Mouse (Mus musculus): ENCODE measurements around the gene R3hdm4. TPM values are rescaled to one million over a fixed set of nuclear protein-coding genes. Genes with fewer than 3 reads are reported as not detected.
"Not testable (repeated sequence)": the region's sequence is repeated elsewhere in the genome, so short reads cannot be mapped to it uniquely, and the experiment has no call there.

The R3hdm4 gene
- polyA plus RNA-seq, 1 experiment from 2014 or later: 108 TPM

DNA sequence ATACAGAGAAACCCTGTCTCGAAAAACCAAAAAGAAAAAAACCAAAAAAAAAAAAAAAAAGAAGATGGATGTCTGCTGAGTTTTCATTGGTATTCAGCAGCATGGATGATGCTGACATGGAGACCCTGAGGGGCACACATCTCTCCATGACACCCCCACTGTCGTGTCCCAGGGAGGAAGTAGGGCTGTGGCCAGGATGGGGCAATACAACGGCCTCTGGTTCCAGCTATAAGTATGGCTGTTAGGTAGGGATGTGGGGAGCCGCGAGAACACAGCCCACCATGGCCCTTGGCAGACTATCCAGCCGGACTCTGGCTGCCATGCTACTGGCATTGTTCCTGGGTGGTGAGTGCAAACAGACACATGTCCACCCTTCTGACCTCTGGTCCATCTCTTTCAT lies 35.0 kb downstream of the R3hdm4 start, which contains the start of gene Elane:
TSS of gene Elane (plus strand) at position 194 of the 400 bp plus-strand sequence.
- no peak for ATAC-seq
- WGBS: 81% methylated on average over 6 of the region's 6 CpGs
- no peak within 1 kb of the TSS for H3K27ac ChIP-seq
- peaks cover 18% of the 10 kb centered on the region for H3K4me1 ChIP-seq (replicated peaks)
- no peak within 1 kb of the TSS for H3K4me3 ChIP-seq (replicated peaks)
- no peak within 1 kb of the TSS for H3K4me2 ChIP-seq (replicated peaks)
- H3K27me3 ChIP-seq (replicated peaks): no peaks in the 10 kb centered on the region; the same call in 1 of the 2 replicates
- H3K9me3 ChIP-seq: no peaks in the 10 kb centered on the region
- H3K9ac ChIP-seq: no peak within 1 kb of the TSS
- H3K36me3 ChIP-seq: no peaks in the 10 kb centered on the region

DNA sequence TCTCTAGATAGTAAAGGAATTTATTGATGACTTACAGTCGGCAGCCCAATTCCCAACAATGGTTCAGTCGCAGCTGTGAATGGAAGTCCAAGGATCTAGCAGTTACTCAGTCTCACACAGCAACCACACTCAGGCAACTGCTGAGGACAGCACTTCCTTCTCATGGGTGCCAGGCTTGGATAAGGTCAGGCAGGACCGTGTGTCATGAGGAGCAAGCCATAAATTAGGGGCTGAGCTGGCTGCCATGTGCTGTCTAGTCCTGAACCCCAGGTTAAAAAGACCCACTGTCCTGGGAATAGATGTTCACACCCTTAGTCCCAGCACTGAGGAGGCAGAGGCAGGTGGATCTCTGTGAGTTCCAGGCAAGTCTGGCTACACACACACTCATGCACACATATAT lies 36.1 kb downstream of the R3hdm4 start:
- H3K4me1 ChIP-seq (replicated peaks): peaks cover 26% of the 10 kb centered on the region
- H3K27me3 ChIP-seq (replicated peaks); ATAC-seq; H3K36me3 ChIP-seq; H3K4me2 ChIP-seq (replicated peaks); H3K27ac ChIP-seq; H3K4me3 ChIP-seq (replicated peaks); H3K9ac ChIP-seq; H3K9me3 ChIP-seq: not testable (repeated sequence)
- 61% methylated on average over 3 of the region's 3 CpGs for WGBS

DNA sequence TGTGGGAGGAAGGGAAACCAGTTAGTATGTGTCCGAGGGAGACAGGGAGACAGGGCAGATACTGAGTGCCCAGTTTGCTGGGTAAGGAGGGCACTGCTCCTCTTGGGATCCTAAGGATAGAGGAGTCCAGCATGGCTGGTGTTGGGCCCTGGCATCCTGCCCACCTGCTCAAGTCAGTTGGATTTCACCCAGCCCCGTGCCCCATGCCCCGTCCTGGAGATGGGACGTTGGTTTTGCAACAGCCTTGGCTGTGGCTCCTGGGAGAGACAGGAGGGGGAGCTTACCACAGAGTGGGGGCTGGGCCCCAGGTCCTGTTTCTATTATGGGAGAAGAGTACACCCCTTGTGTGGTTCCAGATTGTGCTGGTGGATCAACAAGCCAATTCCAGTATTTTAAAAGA lies 36.6 kb downstream of the R3hdm4 start:
- H3K9ac ChIP-seq: no peak overlapping the region
- peaks cover 30% of the 10 kb centered on the region for H3K4me1 ChIP-seq (replicated peaks)
- no peak overlapping the region for H3K4me3 ChIP-seq (replicated peaks)
- no peak for ATAC-seq
- no peak overlapping the region for H3K4me2 ChIP-seq (replicated peaks)
- WGBS: 65% methylated on average over 4 of the region's 4 CpGs
- H3K36me3 ChIP-seq: no peaks in the 10 kb centered on the region
- no peaks in the 10 kb centered on the region; the same call in 1 of the 2 replicates for H3K27me3 ChIP-seq (replicated peaks)
- no peaks in the 10 kb centered on the region for H3K9me3 ChIP-seq
- no peak overlapping the region for H3K27ac ChIP-seq

DNA sequence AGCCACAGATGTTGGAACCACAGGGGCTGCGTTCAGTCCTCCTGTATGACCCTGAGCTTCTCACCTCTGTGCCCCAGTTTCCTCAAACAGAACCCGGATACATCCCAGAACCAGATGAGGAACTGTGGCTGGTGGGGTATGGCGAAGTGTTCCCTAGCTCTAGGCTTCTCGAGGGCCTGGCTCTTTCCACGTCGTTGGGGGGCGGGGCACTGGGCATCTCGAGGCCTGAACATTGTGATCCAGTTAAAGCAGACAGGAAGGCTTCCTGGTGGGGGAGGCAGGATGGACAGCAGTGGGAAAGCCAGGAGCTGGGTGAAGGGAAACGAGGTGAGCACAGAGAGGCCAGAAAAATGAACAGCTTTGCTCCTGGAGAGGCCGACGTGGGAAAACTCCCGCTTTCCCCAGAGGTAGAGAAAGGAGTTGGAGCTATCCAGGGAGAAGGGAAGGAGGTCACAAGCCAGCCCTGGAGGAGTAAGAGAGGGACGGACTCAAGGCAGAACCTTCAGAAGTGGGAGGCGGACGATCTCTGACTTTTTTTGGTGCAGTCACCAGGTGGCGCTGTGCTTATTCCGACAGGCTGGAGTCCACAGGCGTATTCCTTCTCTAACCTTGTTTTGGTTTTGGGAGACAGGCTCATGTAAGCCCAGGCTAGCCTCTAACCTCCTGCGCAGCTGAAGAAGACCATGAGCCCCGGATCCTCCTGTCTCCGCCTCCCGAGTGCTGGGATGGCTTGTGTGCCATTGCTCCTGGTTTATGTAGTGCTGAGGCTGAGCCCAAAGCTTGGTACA lies 37.5 kb downstream of the R3hdm4 start:
- peak; percentile 37; the same call in 1 of the 2 replicates for ATAC-seq
- Histone ChIP-seq H3K9me3 (no peaks in the 10 kb centered on the region), H3K9ac (no peak overlapping the region), H3K4me3 (replicated peaks) (no peak overlapping the region), H3K4me1 (replicated peaks) (peaks cover 32% of the 10 kb centered on the region), H3K4me2 (replicated peaks) (0 out of 2 replicates have a peak overlapping the region, but pooled peaks have one; percentile 14), H3K27me3 (replicated peaks) (no peaks in the 10 kb centered on the region; the same call in 1 of the 2 replicates), H3K27ac (no peak overlapping the region), H3K36me3 (no peaks in the 10 kb centered on the region)
- WGBS: 20% methylated on average over 22 of the region's 22 CpGs

DNA sequence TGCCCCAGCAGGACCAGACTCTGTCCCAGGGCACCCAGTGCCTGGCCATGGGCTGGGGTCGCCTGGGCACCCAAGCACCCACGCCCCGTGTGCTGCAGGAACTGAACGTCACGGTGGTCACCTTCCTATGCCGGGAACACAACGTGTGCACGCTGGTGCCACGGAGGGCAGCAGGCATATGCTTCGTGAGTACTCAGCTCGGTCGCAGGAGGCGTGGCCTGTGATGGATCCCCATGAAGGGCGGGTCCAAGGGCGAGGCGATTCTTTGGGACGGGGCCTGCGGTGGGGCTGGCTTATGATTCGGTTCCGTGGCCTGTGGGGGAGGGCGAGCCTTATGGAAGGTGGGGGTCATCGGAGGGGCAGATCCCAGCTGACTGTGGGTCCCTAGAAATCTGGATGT lies 39.0 kb downstream of the R3hdm4 start:
- no peak for ATAC-seq
- Histone ChIP-seq H3K4me1 (replicated peaks) (peaks cover 36% of the 10 kb centered on the region), H3K27me3 (replicated peaks) (no peaks in the 10 kb centered on the region; the same call in 1 of the 2 replicates), H3K27ac (no peak overlapping the region), H3K9ac (0 out of 2 replicates have a peak overlapping the region, but pooled peaks have one; percentile 26), H3K9me3 (no peaks in the 10 kb centered on the region), H3K4me3 (replicated peaks) (peak overlapping the region; percentile 4; the same call in 1 of the 2 replicates), H3K4me2 (replicated peaks) (peak overlapping the region; percentile 44), H3K36me3 (no peaks in the 10 kb centered on the region)
- 9% methylated on average over 22 of the region's 22 CpGs for WGBS

DNA sequence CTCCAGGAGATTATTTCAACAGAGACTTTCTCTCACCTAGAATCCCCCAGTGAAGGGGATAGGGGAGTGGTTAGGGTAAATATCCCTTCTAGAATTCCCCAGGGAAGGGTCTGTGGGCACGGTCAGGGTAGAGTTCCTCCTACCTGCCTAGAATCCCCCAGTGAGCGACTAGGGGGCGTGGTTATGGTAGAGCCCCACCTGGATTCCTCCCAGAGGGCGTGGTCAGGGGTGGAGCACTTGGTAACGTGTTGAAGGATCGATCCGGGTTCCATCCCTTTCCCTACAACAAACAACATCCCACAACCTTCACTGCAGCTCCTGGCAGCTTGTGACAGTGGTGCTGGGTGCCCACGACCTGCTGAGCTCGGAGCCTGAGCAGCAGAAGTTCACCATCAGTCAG lies 40.3 kb downstream of the R3hdm4 start:
- Histone ChIP-seq H3K9ac (no peak overlapping the region), H3K27me3 (replicated peaks) (no peaks in the 10 kb centered on the region; the same call in 1 of the 2 replicates), H3K4me2 (replicated peaks) (peak overlapping the region; percentile 5; the same call in 1 of the 2 replicates), H3K36me3 (no peaks in the 10 kb centered on the region), H3K4me3 (replicated peaks) (no peak overlapping the region), H3K4me1 (replicated peaks) (peaks cover 37% of the 10 kb centered on the region), H3K9me3 (no peaks in the 10 kb centered on the region), H3K27ac (no peak overlapping the region)
- WGBS: 16% methylated on average over 9 of the region's 9 CpGs
- ATAC-seq: peak; percentile 18; the same call in 1 of the 2 replicates

DNA sequence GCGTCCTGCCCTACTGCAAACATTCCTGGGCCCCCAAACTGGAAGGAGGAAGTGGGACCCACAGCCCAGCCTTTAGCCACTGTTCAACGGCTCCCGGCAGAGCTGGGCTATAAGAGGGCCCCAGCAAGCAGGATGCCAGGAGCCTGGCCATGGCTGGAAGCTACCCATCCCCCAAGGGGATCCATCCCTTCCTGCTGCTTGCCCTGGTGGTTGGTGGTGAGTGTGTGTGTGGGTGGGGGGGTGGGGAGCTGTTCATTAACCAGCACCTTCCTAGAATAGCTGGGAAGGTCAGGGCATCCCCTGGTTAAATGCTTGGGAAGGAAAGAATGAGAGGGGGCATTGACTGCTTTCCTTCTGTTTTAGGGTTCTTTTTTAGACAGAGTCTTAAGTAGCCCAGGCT lies 41.5 kb downstream of the R3hdm4 start:
- no peaks in the 10 kb centered on the region; the same call in 1 of the 2 replicates for H3K27me3 ChIP-seq (replicated peaks)
- H3K4me2 ChIP-seq (replicated peaks): no peak overlapping the region
- WGBS: 13% methylated on average over 3 of the region's 3 CpGs
- no peak for ATAC-seq
- H3K36me3 ChIP-seq: no peaks in the 10 kb centered on the region
- no peak overlapping the region for H3K4me3 ChIP-seq (replicated peaks)
- H3K9me3 ChIP-seq: no peaks in the 10 kb centered on the region
- peaks cover 44% of the 10 kb centered on the region for H3K4me1 ChIP-seq (replicated peaks)
- H3K9ac ChIP-seq: no peak overlapping the region
- no peak overlapping the region for H3K27ac ChIP-seq

DNA sequence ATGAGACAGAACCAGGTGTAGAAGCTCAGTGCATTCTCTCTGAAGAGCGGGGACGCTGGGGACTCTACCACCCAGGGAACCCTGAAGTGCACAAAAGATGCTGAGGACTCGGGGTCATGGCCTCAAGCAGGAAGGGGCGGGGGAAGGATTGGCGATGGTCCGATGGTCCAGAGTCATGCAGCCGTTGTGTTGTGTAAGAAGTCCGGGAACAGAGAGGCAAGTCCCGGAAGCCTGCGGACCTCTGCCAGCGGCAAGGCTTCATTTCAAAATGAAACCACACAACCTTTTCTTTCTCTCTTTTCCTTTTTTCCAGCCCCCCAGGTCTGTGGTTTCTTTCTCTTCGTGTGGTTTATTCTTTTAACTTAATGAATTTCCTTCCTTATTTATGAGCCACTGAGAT lies 43.3 kb downstream of the R3hdm4 start:
- Histone ChIP-seq H3K9me3 (no peaks in the 10 kb centered on the region), H3K4me1 (replicated peaks) (peaks cover 49% of the 10 kb centered on the region), H3K27me3 (replicated peaks) (no peaks in the 10 kb centered on the region; the same call in 1 of the 2 replicates), H3K4me3 (replicated peaks) (no peak overlapping the region), H3K4me2 (replicated peaks) (no peak overlapping the region), H3K27ac (no peak overlapping the region), H3K36me3 (no peaks in the 10 kb centered on the region), H3K9ac (no peak overlapping the region)
- no peak for ATAC-seq
- WGBS: 56% methylated on average over 12 of the region's 12 CpGs

DNA sequence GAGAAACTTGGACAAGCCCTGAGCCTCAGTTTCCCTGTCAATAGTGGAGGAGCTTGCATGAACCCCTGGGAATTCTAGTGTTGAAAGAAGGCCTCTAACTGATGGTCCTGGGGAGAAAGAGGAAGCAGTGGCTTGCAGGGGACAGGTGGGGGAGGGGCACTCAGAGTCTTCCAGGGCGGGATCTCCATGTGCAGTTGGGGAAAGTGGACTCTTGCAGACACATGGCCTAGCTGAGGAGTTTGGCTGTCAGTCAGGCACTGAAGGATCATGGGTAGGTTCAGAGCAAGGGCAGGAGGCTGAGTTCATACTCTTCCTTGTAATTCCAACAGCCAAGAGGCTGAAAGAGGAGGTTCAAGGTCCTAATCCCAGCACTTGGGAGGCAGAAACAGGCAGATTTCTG lies 43.8 kb downstream of the R3hdm4 start:
- peaks cover 46% of the 10 kb centered on the region for H3K4me1 ChIP-seq (replicated peaks)
- ATAC-seq: no peak

DNA sequence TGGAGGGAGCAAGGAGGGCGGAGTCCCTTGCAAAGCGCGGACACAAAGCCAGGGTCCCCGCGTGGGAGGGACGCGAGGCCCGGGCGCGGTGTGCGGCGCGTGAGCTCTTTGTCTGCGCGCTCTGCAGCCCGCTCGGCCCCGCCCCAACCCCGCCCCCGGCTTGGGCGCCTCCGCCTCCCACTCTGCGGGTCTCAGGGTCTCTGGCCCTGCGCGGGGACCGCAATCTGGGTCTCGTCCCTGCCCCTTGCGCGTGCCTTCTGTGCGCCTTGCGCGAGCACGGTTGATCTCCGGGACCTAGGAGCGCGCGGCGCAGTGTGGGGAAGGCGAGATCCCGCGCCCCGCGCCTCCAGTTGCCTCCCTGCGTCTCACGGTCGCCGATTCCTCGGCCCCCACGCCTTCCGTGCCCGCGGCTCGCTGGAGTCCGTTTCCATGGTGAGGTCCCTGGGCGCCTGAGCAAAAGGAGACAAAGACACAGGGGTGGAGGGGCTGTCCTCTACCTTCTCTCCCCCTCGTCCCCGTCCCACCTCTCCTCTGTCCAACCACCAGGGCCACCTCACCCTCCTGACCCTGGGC lies 46.6 kb downstream of the R3hdm4 start, which contains the start of the genes Prtn3 and Plppr3:
TSS of gene Prtn3 (plus strand) at position 187 of the 573 bp plus-strand sequence.
TSS of gene Plppr3 (minus strand) at position 345 of the 573 bp plus-strand sequence.
- peak within 1 kb of the TSS; percentile 71; the same call in 1 of the 2 replicates for H3K27ac ChIP-seq
- WGBS: under 1% methylated on average over 55 of the region's 57 CpGs

More for the DNA sequence above, 43.8 kb downstream of the R3hdm4 start:
- Histone ChIP-seq H3K4me2 (replicated peaks) (no peak overlapping the region), H3K27me3 (replicated peaks) (no peaks in the 10 kb centered on the region), H3K27ac (no peak overlapping the region), H3K9ac (no peak overlapping the region), H3K36me3 (no peaks in the 10 kb centered on the region), H3K4me3 (replicated peaks) (no peak overlapping the region), H3K9me3 (no peaks in the 10 kb centered on the region)
- WGBS: 54% methylated on average over 1 of the region's 1 CpGs

DNA sequence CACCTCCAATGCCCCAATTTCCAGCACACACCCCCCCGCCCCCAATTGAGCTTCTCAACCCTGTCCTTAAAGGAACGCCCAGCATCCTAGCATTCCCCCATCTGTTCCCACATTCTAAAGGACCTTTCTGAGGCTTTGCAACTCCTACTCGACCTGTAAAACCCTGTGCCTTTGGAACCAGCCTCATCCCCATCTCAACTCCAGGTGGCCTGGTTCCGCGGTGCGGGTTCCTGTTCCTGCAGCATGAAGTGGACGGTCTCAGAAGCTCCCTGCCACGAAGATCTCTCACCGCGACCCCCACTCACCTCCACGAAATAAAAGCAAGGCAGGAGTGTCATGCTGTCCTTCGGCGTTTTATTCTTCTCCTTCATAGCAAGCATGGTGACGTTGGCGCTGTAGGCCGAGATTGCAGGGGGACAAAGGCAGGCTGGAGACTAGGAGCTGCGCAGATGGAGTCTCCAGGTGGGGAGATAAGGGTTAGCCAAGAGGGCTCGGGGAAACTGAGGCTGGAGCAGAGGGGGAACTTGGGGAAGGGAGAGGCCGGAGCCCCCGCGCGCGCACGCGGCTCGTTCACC lies 47.2 kb downstream of the R3hdm4 start:
- H3K4me2 ChIP-seq (replicated peaks): peak overlapping the region; percentile 98
- WGBS: 1% methylated on average over 26 of the region's 26 CpGs
- no peaks in the 10 kb centered on the region for H3K27me3 ChIP-seq (replicated peaks)
- peak overlapping the region; percentile 77 for H3K9ac ChIP-seq
- ATAC-seq: no peak; the same call in none of the 2 replicates
- H3K4me3 ChIP-seq (replicated peaks): peak overlapping the region; percentile 66
- peaks cover 27% of the 10 kb centered on the region for H3K4me1 ChIP-seq (replicated peaks)
- no peaks in the 10 kb centered on the region for H3K9me3 ChIP-seq
- H3K36me3 ChIP-seq: no peaks in the 10 kb centered on the region
- peak overlapping the region; percentile 71; the same call in 1 of the 2 replicates for H3K27ac ChIP-seq

More for the DNA sequence above, 46.6 kb downstream of the R3hdm4 start, which contains the start of the genes Prtn3 and Plppr3:
- peak within 1 kb of the TSS; percentile 98 for H3K4me2 ChIP-seq (replicated peaks)
- H3K27me3 ChIP-seq (replicated peaks): no peaks in the 10 kb centered on the region
- peak within 1 kb of the TSS; percentile 77 for H3K9ac ChIP-seq
- peaks cover 28% of the 10 kb centered on the region for H3K4me1 ChIP-seq (replicated peaks)
- no peaks in the 10 kb centered on the region for H3K36me3 ChIP-seq
- ATAC-seq: peak; percentile 84
- H3K4me3 ChIP-seq (replicated peaks): peak within 1 kb of the TSS; percentile 66
- H3K9me3 ChIP-seq: no peaks in the 10 kb centered on the region

DNA sequence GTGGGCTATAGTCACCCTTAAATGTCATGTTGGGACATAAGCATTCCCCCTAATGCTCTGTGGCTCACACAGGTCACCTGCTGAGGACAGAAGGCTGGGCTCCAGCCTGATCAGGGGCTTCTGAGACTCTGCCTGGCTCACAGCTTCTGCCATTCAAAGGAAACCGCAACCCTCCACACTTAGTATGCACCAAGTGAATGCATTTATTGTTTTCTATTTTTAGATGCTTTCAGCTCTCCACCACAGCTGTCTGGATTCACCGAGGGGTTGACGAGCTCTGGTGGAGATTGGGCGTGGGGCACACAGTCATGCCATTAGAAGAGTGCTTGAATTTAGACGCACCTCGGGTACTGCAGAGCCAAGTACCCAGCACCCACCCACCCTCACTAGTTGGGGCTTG lies 47.7 kb downstream of the R3hdm4 start:
- Histone ChIP-seq H3K4me1 (replicated peaks) (peaks cover 27% of the 10 kb centered on the region), H3K36me3 (no peaks in the 10 kb centered on the region), H3K9me3 (no peaks in the 10 kb centered on the region), H3K4me2 (replicated peaks) (peak overlapping the region; percentile 98), H3K27ac (no peak overlapping the region), H3K4me3 (replicated peaks) (peak overlapping the region; percentile 66), H3K9ac (peak overlapping the region; percentile 77), H3K27me3 (replicated peaks) (no peaks in the 10 kb centered on the region)
- no peak for ATAC-seq
- 23% methylated on average over 6 of the region's 6 CpGs for WGBS
